Mouse (Mus musculus) neural tube, embryonic 11.5 days (tissue): ENCODE measurements around the gene Hist1h3d. TPM values are rescaled to one million over a fixed set of nuclear protein-coding genes. Genes with fewer than 3 reads are reported as not detected.
"Not testable (repeated sequence)": the region's sequence is repeated elsewhere in the genome, so short reads cannot be mapped to it uniquely, and the experiment has no call there.

ENCODE experiments used
- ATAC-seq: fragments of 200-750 bp; cut with Nextera tagmentation; 2 replicates; pipeline ENCODE4 v1.8.0; 2017; ENCODE audit warnings: moderate number of reproducible peaks, mild to moderate bottlenecking, moderate TSS enrichment, moderate library complexity; ENCODE audit not compliant: insufficient read depth, low FRiP score, low TSS enrichment
- DNase-seq: peaks from one replicate; pipeline ENCODE4 v3.0.0-alpha.2; 2015; ENCODE audit warnings: low spot score
- H3K27ac ChIP-seq: fragments of 300-500 bp; sonication (generic); 2 replicates; pipeline ENCODE4 v1.5.1; 2014; ENCODE audit warnings: low read depth, mild to moderate bottlenecking, low read length
- H3K27me3 ChIP-seq: fragments of 300-500 bp; sonication (generic); 2 replicates; pipeline ENCODE4 v1.6.1; 2014; ENCODE audit warnings: mild to moderate bottlenecking, low read length, mixed read lengths; ENCODE audit not compliant: control insufficient read depth, insufficient read depth
- H3K36me3 ChIP-seq: fragments of 300-500 bp; sonication (generic); 2 replicates; pipeline ENCODE4 v1.6.1; 2014; ENCODE audit warnings: mild to moderate bottlenecking, low read length, moderate library complexity, mixed read lengths; ENCODE audit not compliant: control insufficient read depth, insufficient read depth
- H3K4me1 ChIP-seq: fragments of 300-500 bp; sonication (generic); 2 replicates; pipeline ENCODE4 v1.6.1; 2014; ENCODE audit warnings: low read length, mixed read lengths; ENCODE audit not compliant: control insufficient read depth, insufficient read depth
- H3K4me2 ChIP-seq: fragments of 300-500 bp; sonication (generic); 2 replicates; pipeline ENCODE4 v1.6.1; 2014; ENCODE audit warnings: low read depth, mild to moderate bottlenecking, moderate library complexity
- H3K4me3 ChIP-seq: fragments of 300-500 bp; sonication (generic); 2 replicates; pipeline ENCODE4 v1.5.1; 2014; ENCODE audit warnings: low read depth, low read length
- H3K9ac ChIP-seq: fragments of 300-500 bp; sonication (generic); 2 replicates; pipeline ENCODE4 v1.6.1; 2014; ENCODE audit warnings: mild to moderate bottlenecking, low read length
- H3K9me3 ChIP-seq: fragments of 300-500 bp; sonication (generic); 2 replicates; pipeline ENCODE4 v1.6.1; 2016; ENCODE audit warnings: low read length; ENCODE audit not compliant: control insufficient read depth
- WGBS: fragments of 180-500 bp; shearing (Covaris S2); extraction: QIAGEN DNeasy Blood & Tissue Kit; methylation state at CpG from one replicate; pipeline ENCODE4 v1.1.7; 2014; 5-methylcytosine and 5-hydroxymethylcytosine counted together
- polyA plus RNA-seq: library from polyadenylated mRNA; unstranded; fragments of >200 nt; fragmentation: Nextera tagmentation; extraction: Ambion mirVana; gene quantifications from 2 replicates; pipeline ENCODE4 v1.2.1, GENCODE M21; 2014

Hist1h3d gene
- polyA plus RNA-seq, 1 experiment from 2014 or later, result 10.4 TPM

GRCm38 (mm10) chr13:23539821-23540220 is 35.7 kb upstream of the Hist1h3d start:
- H3K4me1 ChIP-seq, H3K27ac ChIP-seq, H3K9ac ChIP-seq, H3K9me3 ChIP-seq, ATAC-seq, H3K4me2 ChIP-seq, H3K4me3 ChIP-seq, H3K36me3 ChIP-seq, H3K27me3 ChIP-seq, DNase-seq: not testable (repeated sequence)
- 70% methylated on average over 1 of the region's 1 CpGs for WGBS

- H3K4me3 ChIP-seq, result no peak overlapping the region
- no peak for ATAC-seq
- no peaks in the 10 kb centered on the region for H3K36me3 ChIP-seq
- no peak overlapping the region for H3K9ac ChIP-seq
- H3K4me1 ChIP-seq, result peaks cover 4% of the 10 kb centered on the region; the same call in 1 of the 2 replicates
- no peak overlapping the region for H3K4me2 ChIP-seq
- no peaks in the 10 kb centered on the region for H3K9me3 ChIP-seq
- 89% methylated on average over 3 of the region's 3 CpGs for WGBS
- DNase-seq, result no peak
- H3K27me3 ChIP-seq, result no peaks in the 10 kb centered on the region
- no peak overlapping the region for H3K27ac ChIP-seq
Observed at GRCm38 (mm10) chr13:23541497-23541896, 34.1 kb upstream of the Hist1h3d start.

GRCm38 (mm10) chr13:23542225-23542980 is 33.2 kb upstream of the Hist1h3d start:
- not testable (repeated sequence) for H3K27me3 ChIP-seq, H3K36me3 ChIP-seq, H3K4me1 ChIP-seq, DNase-seq, H3K9me3 ChIP-seq, ATAC-seq
- H3K4me2 ChIP-seq, result peak overlapping the region; percentile 60
- peak overlapping the region; percentile 38 for H3K4me3 ChIP-seq
- H3K9ac ChIP-seq, result peak overlapping the region; percentile 65
- H3K27ac ChIP-seq, result peak overlapping the region; percentile 81
- whole genome bisulfite sequencing, result 7% methylated on average over 3 of the region's 3 CpGs

- Histone ChIP-seq H3K9ac (peak within 1 kb of the TSS; percentile 65), H3K27ac (peak within 1 kb of the TSS; percentile 87), H3K4me3 (peak within 1 kb of the TSS; percentile 42), H3K4me2 (peak within 1 kb of the TSS; percentile 72)
- not testable (repeated sequence) for H3K9me3 ChIP-seq, H3K4me1 ChIP-seq, H3K27me3 ChIP-seq, H3K36me3 ChIP-seq
- DNase-seq (peak; percentile 74), ATAC-seq (peak; percentile 88)
- WGBS, result under 1% methylated on average over 21 of the region's 42 CpGs
Observed at GRCm38 (mm10) chr13:23542999-23543607, 32.5 kb upstream of the Hist1h3d start, which contains the start of gene Hist1h2bh. Gene Hist1h2bh, minus strand, starts transcription at chr13:23543392.

GRCm38 (mm10) chr13:23543965-23544786 is 31.4 kb upstream of the Hist1h3d start, which contains the start of gene Hist1h3f:
Gene Hist1h3f, plus strand, starts transcription at chr13:23544052.
- peak within 1 kb of the TSS; percentile 65 for H3K9ac ChIP-seq
- H3K36me3 ChIP-seq, result no peaks in the 10 kb centered on the region
- under 1% methylated on average over 24 of the region's 45 CpGs for WGBS
- no peaks in the 10 kb centered on the region for H3K9me3 ChIP-seq
- ATAC-seq (peak; percentile 93), DNase-seq (peak; percentile 67)
- H3K4me3 ChIP-seq, result peak within 1 kb of the TSS; percentile 42
- no peaks in the 10 kb centered on the region for H3K27me3 ChIP-seq
- peak within 1 kb of the TSS; percentile 87 for H3K27ac ChIP-seq
- H3K4me2 ChIP-seq, result peak within 1 kb of the TSS; percentile 72
- peaks cover 3% of the 10 kb centered on the region; the same call in 1 of the 2 replicates for H3K4me1 ChIP-seq

- Histone ChIP-seq H3K9ac (peak overlapping the region; percentile 63), H3K4me2 (peak overlapping the region; percentile 36), H3K4me3 (peak overlapping the region; percentile 42), H3K27ac (peak overlapping the region; percentile 87)
- not testable (repeated sequence) for DNase-seq, ATAC-seq, H3K36me3 ChIP-seq, H3K4me1 ChIP-seq, H3K9me3 ChIP-seq, H3K27me3 ChIP-seq
- WGBS, result under 1% methylated on average over 8 of the region's 14 CpGs
Observed at GRCm38 (mm10) chr13:23544787-23545120, 30.8 kb upstream of the Hist1h3d start.

- Histone ChIP-seq H3K27me3 (no peaks in the 10 kb centered on the region), H3K36me3 (no peaks in the 10 kb centered on the region), H3K4me2 (no peak overlapping the region), H3K4me3 (no peak overlapping the region), H3K27ac (0 out of 2 replicates have a peak overlapping the region, but pooled peaks have one; percentile 1), H3K4me1 (peaks cover 6% of the 10 kb centered on the region; the same call in 1 of the 2 replicates), H3K9me3 (no peaks in the 10 kb centered on the region), H3K9ac (no peak overlapping the region)
- DNase-seq (no peak), ATAC-seq (no peak)
- 85% methylated on average over 5 of the region's 5 CpGs for WGBS
Observed at GRCm38 (mm10) chr13:23546694-23547093, 28.9 kb upstream of the Hist1h3d start.

GRCm38 (mm10) chr13:23550761-23551145 is 24.8 kb upstream of the Hist1h3d start:
- Histone ChIP-seq H3K27ac (peak overlapping the region; percentile 85), H3K27me3 (no peaks in the 10 kb centered on the region), H3K36me3 (no peaks in the 10 kb centered on the region), H3K9ac (peak overlapping the region; percentile 63), H3K4me3 (peak overlapping the region; percentile 40), H3K4me2 (peak overlapping the region; percentile 57), H3K4me1 (peaks cover 5% of the 10 kb centered on the region; the same call in 1 of the 2 replicates), H3K9me3 (no peaks in the 10 kb centered on the region)
- DNase-seq (peak; percentile 23), ATAC-seq (no peak)
- 5% methylated on average over 3 of the region's 3 CpGs for WGBS
